ENCODE assay signal across 8 mouse cellular contexts in genomic region chr6:126712531-126712930, GRCm38 (mm10).
"Had no signal": no experiment of that assay in that cellular context is flagged by ENCODE, and none has a peak within 500 bp of the region (broad histone marks: within the 10 kb centered on the region; RNA-seq: fewer than 3 reads in every experiment).

No protein-coding gene starts in this region.

- DNase-seq: kidney, adult 11 months; kidney, postnatal 10 days; layer of hippocampus, adult 9-11 months; layer of hippocampus, postnatal 36 days; liver; liver, embryonic 13.5 days; liver, postnatal 0 days; thymus, postnatal 36 days had no signal
